Mouse (Mus musculus) intestine, embryonic 14.5 days (tissue): ENCODE measurements at regions not wholly inside any gene's neighbourhood (a gene's known extent, or its start where the extent isn't known, plus 50 kb on each side); places are given as distances from the start of the nearest gene placed in this dataset.

ENCODE experiments used
- ATAC-seq: fragments of 200-750 bp; cut with Nextera tagmentation; replicated peaks from 2 replicates; pipeline ENCODE4 v1.8.0; 2017; ENCODE audit warnings: low read depth, moderate number of reproducible peaks, moderate TSS enrichment, moderate library complexity; ENCODE audit not compliant: low FRiP score, low TSS enrichment
- DNase-seq: peaks from one replicate; pipeline ENCODE4 v3.0.0-alpha.2; 2018; ENCODE audit warnings: low spot score
- H3K27ac ChIP-seq: fragments of 300-500 bp; sonication (generic); 2 replicates; pipeline ENCODE4 v1.5.1; 2014; ENCODE audit warnings: low read depth, mild to moderate bottlenecking, control low read depth
- H3K27me3 ChIP-seq: fragments of 300-500 bp; sonication (generic); replicated peaks from 2 replicates; pipeline ENCODE4 v1.6.1; 2014; ENCODE audit warnings: low read length, control low read depth; ENCODE audit not compliant: control insufficient read depth, insufficient read depth
- H3K36me3 ChIP-seq: fragments of 300-500 bp; sonication (generic); 2 replicates; pipeline ENCODE4 v1.6.1; 2014; ENCODE audit warnings: low read length, control low read depth; ENCODE audit not compliant: control insufficient read depth, insufficient read depth
- H3K4me1 ChIP-seq: fragments of 300-500 bp; sonication (generic); replicated peaks from 2 replicates; pipeline ENCODE4 v1.6.1; 2014; ENCODE audit warnings: low read length, control low read depth, mixed read lengths; ENCODE audit not compliant: control insufficient read depth, insufficient read depth
- H3K4me2 ChIP-seq: fragments of 300-500 bp; sonication (generic); 2 replicates; pipeline ENCODE4 v1.6.1; 2014; ENCODE audit warnings: low read length
- H3K4me3 ChIP-seq: fragments of 300-500 bp; sonication (generic); 2 replicates; pipeline ENCODE4 v1.5.1; 2014; ENCODE audit warnings: low read depth, low read length, control low read depth, mixed read lengths
- H3K9ac ChIP-seq: fragments of 300-500 bp; sonication (generic); 2 replicates; pipeline ENCODE4 v1.6.1; 2014; ENCODE audit warnings: mild to moderate bottlenecking, low read length
- H3K9me3 ChIP-seq: fragments of 300-500 bp; sonication (generic); 2 replicates; pipeline ENCODE4 v1.6.1; 2016; ENCODE audit warnings: low read length, control low read depth; ENCODE audit not compliant: control insufficient read depth
- WGBS: fragments of 180-500 bp; shearing (Covaris S2); extraction: QIAGEN DNeasy Blood & Tissue Kit; methylation state at CpG from one replicate; pipeline ENCODE4 v1.1.7; 2014; 5-methylcytosine and 5-hydroxymethylcytosine counted together

DNA sequence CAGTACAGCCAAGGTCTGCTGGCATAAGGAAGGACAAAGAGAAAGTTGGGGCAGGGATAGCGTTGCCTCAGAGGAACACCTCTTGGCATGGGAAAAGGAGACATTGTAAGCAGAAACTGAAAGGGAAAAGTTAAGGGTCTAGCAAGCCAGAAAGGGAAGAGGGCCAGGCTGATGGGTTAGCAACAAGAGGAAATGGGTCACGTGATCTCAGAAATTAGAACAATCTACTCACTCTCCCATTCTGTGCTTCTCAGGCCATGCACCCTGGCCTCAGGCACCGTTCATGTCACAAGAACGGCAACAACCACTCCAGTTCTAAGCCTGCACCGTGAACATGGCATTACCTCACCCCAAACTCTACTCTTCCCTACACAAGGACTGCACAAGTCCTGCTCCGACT is 54.8 kb upstream of the Slc2a1 start:
- Histone ChIP-seq H3K36me3 (no peaks in the 10 kb centered on the region), H3K27me3 (no peaks in the 10 kb centered on the region), H3K4me3 (no peak overlapping the region), H3K9me3 (no peaks in the 10 kb centered on the region), H3K27ac (no peak overlapping the region), H3K9ac (no peak overlapping the region), H3K4me1 (no peaks in the 10 kb centered on the region; the same call in 1 of the 2 replicates), H3K4me2 (no peak overlapping the region)
- ATAC-seq: no peak
- DNase-seq: no peak
- WGBS: 79% methylated on average over 6 of the region's 6 CpGs

DNA sequence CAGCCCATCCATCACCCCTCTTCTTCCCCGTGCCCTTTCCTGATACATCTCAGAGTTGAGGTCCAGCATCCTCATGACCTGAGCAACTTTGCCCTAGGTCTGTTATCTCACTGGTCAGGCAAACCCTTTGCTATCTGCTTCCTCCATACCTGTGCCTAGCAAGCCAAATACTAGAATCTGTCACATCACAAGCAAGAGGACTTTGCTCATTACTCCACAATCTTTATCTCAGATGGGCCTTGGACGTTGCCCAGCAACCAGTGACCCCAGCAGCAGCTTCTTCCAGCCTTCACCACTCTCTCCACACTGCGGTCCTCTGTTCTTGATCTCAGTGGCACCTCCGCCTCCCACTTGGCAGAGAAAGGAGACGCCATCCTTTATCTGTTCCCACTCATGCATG is 54.4 kb upstream of the Slc2a1 start:
- Histone ChIP-seq H3K36me3 (no peaks in the 10 kb centered on the region), H3K4me2 (no peak overlapping the region), H3K9me3 (no peaks in the 10 kb centered on the region), H3K4me1 (no peaks in the 10 kb centered on the region; the same call in 1 of the 2 replicates), H3K9ac (no peak overlapping the region), H3K27me3 (no peaks in the 10 kb centered on the region), H3K27ac (no peak overlapping the region), H3K4me3 (no peak overlapping the region)
- WGBS: 52% methylated on average over 5 of the region's 5 CpGs
- DNase-seq (no peak), ATAC-seq (no peak)

DNA sequence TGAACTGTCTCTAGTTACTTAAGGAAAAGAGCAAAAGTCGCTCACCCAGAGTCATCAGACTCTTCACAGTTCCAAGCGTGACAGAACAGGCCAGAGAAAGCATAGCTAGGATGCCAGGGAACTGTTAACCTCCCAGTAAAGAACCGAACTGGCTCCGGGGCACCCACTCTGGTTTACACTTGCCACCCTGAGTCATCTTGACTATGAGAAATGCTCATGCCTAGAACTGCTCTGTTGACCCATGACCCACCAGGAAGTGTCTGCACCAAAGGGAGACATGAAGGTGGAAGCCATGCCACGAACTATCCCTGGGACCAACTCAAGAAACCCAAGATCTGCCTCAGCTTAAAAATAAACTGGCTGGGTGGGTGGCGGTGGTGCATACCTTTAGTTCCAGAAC is 51.3 kb upstream of the Slc2a1 start:
- no peaks in the 10 kb centered on the region for H3K36me3 ChIP-seq
- ATAC-seq (no peak), DNase-seq (no peak)
- WGBS: 88% methylated on average over 6 of the region's 6 CpGs
- no peak overlapping the region for H3K9ac ChIP-seq
- H3K4me2 ChIP-seq: no peak overlapping the region
- no peaks in the 10 kb centered on the region for H3K9me3 ChIP-seq
- H3K4me3 ChIP-seq: no peak overlapping the region
- no peak overlapping the region for H3K27ac ChIP-seq
- no peaks in the 10 kb centered on the region; the same call in 1 of the 2 replicates for H3K4me1 ChIP-seq
- H3K27me3 ChIP-seq: no peaks in the 10 kb centered on the region

DNA sequence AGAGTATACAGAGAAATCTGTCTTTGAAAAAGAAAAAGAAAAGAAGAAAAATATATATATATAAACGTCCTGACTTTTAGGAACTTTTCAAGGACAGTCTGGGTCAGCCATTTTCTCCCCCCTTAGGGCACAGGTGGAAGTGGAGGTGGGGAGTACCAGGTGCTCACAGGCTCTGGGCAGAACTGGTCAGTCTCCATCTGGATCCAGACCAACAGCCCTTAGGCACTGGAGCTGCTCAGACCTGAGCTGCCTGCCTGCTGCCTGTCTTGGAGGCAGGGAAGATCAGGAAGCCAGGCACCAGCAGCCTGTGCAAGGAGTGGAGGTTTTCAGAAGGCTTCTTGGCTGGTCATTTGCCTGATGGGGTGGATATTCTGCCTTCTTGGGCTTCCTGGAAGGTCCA is 50.7 kb upstream of the Slc2a1 start:
- DNase-seq (no peak), ATAC-seq (no peak)
- H3K4me2 ChIP-seq: no peak overlapping the region
- H3K27ac ChIP-seq: no peak overlapping the region
- H3K27me3 ChIP-seq: no peaks in the 10 kb centered on the region
- no peak overlapping the region for H3K9ac ChIP-seq
- no peaks in the 10 kb centered on the region; the same call in 1 of the 2 replicates for H3K4me1 ChIP-seq
- H3K9me3 ChIP-seq: no peaks in the 10 kb centered on the region
- 89% methylated on average over 1 of the region's 1 CpGs for WGBS
- no peak overlapping the region for H3K4me3 ChIP-seq
- H3K36me3 ChIP-seq: no peaks in the 10 kb centered on the region
